Mouse (Mus musculus): ENCODE measurements around the gene Zfand4. TPM values are rescaled to one million over a fixed set of nuclear protein-coding genes. Genes with fewer than 3 reads are reported as not detected.
"Not testable (repeated sequence)": the region's sequence is repeated elsewhere in the genome, so short reads cannot be mapped to it uniquely, and the experiment has no call there.

Zfand4 gene
- 8.1 and 9.4 TPM in 2 replicates for polyA plus RNA-seq (2014; fragmentation: Nextera tagmentation; extraction: Ambion mirVana)

DNA sequence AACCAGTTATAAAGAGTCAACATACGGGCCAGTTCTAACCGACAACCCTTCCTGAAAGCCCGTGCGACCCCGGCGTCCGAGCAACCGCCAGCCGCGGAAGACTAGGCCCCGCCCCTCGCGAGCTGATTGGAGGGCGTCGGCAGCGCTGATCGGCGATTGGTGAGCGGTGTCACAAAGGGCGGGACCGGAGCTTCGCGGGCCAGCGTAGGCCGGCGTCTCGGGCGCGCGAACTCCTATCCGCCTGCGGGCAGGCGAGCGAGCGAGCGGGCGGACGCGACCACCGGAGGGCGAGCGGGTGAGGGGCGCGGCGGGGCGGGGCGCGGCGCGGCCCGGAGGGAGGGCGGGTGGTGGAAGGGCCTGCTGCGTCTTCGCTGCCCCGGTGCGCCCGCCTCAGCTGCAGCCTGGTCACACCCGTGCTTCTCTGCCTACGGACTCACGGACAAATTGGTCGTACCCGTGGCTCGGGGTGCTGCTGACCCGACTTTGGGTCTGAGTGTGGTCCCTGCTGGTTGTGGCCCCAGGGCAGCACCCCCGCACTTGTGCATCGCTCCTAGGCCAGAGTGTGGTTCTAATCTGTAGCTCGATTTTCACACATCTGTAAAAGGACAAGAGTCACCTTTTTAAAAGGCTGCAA, at the start of gene Zfand4:
Zfand4 (plus strand) TSS at position 205 of the 634 bp plus-strand sequence.
- no peaks in the 10 kb centered on the region for H3K27me3 ChIP-seq (ENCODE audit: control insufficient read depth, insufficient read depth, low read length)
- WGBS: under 1% methylated on average over 41 of the region's 67 CpGs
- peak within 1 kb of the TSS; percentile 59 for H3K4me3 ChIP-seq (ENCODE audit: low read depth, low read length)
- H3K4me1 ChIP-seq (replicated peaks; ENCODE audit: control insufficient read depth, insufficient read depth, low read length): no peaks in the 10 kb centered on the region
- no peaks in the 10 kb centered on the region for H3K9me3 ChIP-seq (ENCODE audit: control insufficient read depth, low read length)
- H3K4me2 ChIP-seq (replicated peaks; ENCODE audit: low read depth, low read length): peak within 1 kb of the TSS; percentile 66
- no peaks in the 10 kb centered on the region for H3K36me3 ChIP-seq (ENCODE audit: control insufficient read depth, insufficient read depth, low read length)
- peak within 1 kb of the TSS; percentile 72 for H3K9ac ChIP-seq (ENCODE audit: low read depth, low read length)
- peak within 1 kb of the TSS; percentile 64 for H3K27ac ChIP-seq (ENCODE audit: low read depth, low read length)
- peak; percentile 96 for DNase-seq (ENCODE audit: low spot score)
- peak; percentile 95 for ATAC-seq (ENCODE audit: low FRiP score)

DNA sequence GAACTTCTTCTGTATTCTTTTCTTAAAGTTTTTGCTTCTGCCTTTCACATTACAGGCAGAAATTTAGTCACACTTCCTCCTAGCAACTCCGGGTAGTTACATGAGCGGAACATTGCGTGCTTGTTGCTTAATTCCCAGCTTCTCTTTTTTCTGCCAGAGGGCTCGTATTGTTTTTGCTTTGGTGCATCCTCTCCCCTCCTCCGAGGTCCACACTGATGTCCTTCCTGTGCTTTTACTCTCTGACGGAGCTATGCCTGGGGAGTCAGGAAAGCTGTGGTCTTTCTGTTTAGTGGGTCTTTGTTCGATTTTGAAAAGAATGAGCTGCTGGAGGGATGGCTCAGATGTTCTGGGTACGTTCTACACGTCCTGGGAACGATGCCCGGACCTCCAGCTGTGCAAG, 36.3 kb upstream of the Zfand4 start:
- Histone ChIP-seq H3K36me3 (ENCODE audit: control insufficient read depth, insufficient read depth, low read length) (0 out of 2 replicates have a peak, but pooled peaks cover 4% of the 10 kb centered on the region), H3K9me3 (ENCODE audit: control insufficient read depth, low read length) (no peaks in the 10 kb centered on the region), H3K27ac (ENCODE audit: low read depth, low read length) (no peak overlapping the region), H3K4me3 (ENCODE audit: low read depth, low read length) (no peak overlapping the region), H3K4me2 (replicated peaks; ENCODE audit: low read depth, low read length) (no peak overlapping the region), H3K4me1 (replicated peaks; ENCODE audit: control insufficient read depth, insufficient read depth, low read length) (no peaks in the 10 kb centered on the region), H3K27me3 (ENCODE audit: control insufficient read depth, insufficient read depth, low read length) (no peaks in the 10 kb centered on the region), H3K9ac (ENCODE audit: low read depth, low read length) (no peak overlapping the region)
- 75% methylated on average over 11 of the region's 11 CpGs for WGBS
- no peak for ATAC-seq (ENCODE audit: low FRiP score)
- no peak for DNase-seq (ENCODE audit: low spot score)

DNA sequence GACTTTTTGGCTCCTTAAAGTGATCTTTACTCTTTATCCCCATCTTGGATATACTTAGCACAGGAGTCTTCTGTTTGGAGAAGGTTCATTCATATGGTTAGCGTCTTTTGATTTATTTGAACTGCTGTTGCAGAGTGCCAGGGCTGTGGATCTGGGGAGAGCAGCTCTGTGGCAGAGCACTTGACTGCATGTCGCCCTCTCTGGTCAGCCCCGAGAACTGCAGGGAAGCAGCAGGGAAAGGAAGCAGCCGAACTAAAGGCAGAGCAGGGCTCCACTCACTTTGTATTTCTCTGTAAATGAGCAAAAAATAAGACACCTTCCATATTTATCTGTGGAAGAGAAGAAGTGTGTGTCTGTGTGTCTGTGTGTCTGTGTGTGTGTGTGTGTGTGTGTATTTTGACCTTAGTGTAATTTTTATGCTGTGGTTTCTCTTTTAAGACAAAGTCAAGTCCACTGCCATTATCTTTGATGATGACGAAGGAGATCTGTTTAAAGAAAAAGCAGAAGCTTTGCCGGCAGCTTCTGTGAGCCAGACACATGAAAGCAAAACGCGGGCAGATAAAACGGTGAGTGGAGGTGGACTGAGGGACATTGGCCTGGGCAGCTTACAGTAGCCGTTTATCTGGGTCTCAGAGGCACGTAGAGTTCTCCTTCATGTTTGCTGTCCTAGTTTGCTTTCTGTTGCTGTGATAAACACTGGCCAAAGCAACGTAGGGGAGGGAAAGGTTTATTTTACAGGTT, 35.1 kb upstream of the Zfand4 start:
- Histone ChIP-seq H3K36me3 (ENCODE audit: control insufficient read depth, insufficient read depth, low read length) (0 out of 2 replicates have a peak, but pooled peaks cover 2% of the 10 kb centered on the region), H3K9ac (ENCODE audit: low read depth, low read length) (no peak overlapping the region), H3K9me3 (ENCODE audit: control insufficient read depth, low read length) (no peaks in the 10 kb centered on the region), H3K4me1 (replicated peaks; ENCODE audit: control insufficient read depth, insufficient read depth, low read length) (no peaks in the 10 kb centered on the region), H3K4me3 (ENCODE audit: low read depth, low read length) (no peak overlapping the region), H3K27ac (ENCODE audit: low read depth, low read length) (no peak overlapping the region), H3K27me3 (ENCODE audit: control insufficient read depth, insufficient read depth, low read length) (no peaks in the 10 kb centered on the region), H3K4me2 (replicated peaks; ENCODE audit: low read depth, low read length) (no peak overlapping the region)
- no peak for ATAC-seq (ENCODE audit: low FRiP score)
- 68% methylated on average over 12 of the region's 12 CpGs for WGBS
- peak; percentile 80 for DNase-seq (ENCODE audit: low spot score)

DNA sequence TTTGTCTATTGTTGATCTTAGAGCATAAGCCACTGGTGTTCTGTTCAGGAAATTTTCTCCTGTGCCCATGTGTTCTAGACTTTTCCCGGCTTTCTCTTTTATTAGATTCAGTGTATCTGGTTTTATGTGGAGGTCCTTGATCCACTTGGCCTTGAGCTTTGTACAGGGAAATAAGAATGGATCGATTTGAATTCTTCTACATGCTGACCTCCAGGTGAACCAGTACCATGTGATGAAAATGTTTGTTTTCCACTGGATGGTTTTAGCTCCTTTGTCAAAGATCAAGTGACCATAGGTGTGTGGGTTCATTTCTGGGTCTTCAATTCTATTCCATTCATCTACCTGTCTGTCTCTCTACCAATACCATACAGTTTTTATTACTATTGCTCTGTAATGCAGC, 29.2 kb upstream of the Zfand4 start:
- H3K9ac ChIP-seq (ENCODE audit: low read depth, low read length); H3K4me3 ChIP-seq (ENCODE audit: low read depth, low read length); H3K4me2 ChIP-seq (replicated peaks; ENCODE audit: low read depth, low read length); H3K27ac ChIP-seq (ENCODE audit: low read depth, low read length); H3K27me3 ChIP-seq (ENCODE audit: control insufficient read depth, insufficient read depth, low read length); H3K36me3 ChIP-seq (ENCODE audit: control insufficient read depth, insufficient read depth, low read length); ATAC-seq (ENCODE audit: low FRiP score); DNase-seq (ENCODE audit: low spot score); H3K4me1 ChIP-seq (replicated peaks; ENCODE audit: control insufficient read depth, insufficient read depth, low read length); H3K9me3 ChIP-seq (ENCODE audit: control insufficient read depth, low read length): not testable (repeated sequence)
- WGBS: 100% methylated on average over 2 of the region's 2 CpGs

DNA sequence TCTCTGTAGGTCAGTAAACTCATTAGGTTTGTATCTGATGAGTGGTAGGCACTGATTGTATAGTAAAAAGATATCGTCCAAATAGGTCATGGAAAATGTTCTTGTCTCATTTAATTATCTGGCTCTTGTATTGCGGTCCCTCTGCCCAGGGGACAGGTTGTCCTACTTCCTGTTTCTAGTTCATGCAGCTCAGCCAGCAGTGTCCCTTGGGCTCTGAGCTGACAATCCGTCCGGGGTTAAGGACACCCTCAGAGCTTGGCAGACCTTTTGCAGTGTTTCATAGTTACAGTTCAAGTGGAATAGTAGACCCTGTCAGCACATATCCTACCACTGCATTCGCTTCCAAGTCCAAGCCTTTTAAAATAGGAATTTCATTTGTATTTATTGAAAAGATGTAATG, 28.7 kb upstream of the Zfand4 start:
- Histone ChIP-seq H3K36me3 (ENCODE audit: control insufficient read depth, insufficient read depth, low read length) (0 out of 2 replicates have a peak, but pooled peaks cover 2% of the 10 kb centered on the region), H3K4me1 (replicated peaks; ENCODE audit: control insufficient read depth, insufficient read depth, low read length) (no peaks in the 10 kb centered on the region), H3K9me3 (ENCODE audit: control insufficient read depth, low read length) (no peaks in the 10 kb centered on the region), H3K27me3 (ENCODE audit: control insufficient read depth, insufficient read depth, low read length) (no peaks in the 10 kb centered on the region), H3K4me2 (replicated peaks; ENCODE audit: low read depth, low read length) (no peak overlapping the region), H3K27ac (ENCODE audit: low read depth, low read length) (no peak overlapping the region), H3K9ac (ENCODE audit: low read depth, low read length) (no peak overlapping the region), H3K4me3 (ENCODE audit: low read depth, low read length) (no peak overlapping the region)
- no peak for ATAC-seq (ENCODE audit: low FRiP score)
- WGBS: 95% methylated on average over 5 of the region's 5 CpGs
- no peak for DNase-seq (ENCODE audit: low spot score)

DNA sequence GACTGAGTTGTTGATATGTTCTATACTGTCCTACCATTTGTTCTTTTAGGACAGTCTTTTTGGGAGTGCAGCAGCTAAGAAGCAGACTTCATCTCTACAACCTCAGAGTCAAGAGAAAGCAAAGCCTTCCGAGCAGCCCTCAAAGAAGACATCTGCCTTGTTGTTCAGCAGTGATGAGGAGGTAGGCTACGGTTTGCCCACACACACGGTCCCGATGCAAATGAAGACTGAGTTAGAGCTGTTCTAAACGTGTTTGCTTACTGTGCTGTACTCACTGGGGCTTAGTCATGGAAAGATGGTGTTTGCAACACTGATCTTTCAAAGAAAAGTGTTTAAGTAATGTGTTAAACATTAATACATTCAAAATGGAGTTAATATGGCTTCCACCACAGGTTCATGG, 25.9 kb upstream of the Zfand4 start:
- DNase-seq (ENCODE audit: low spot score) (no peak), ATAC-seq (ENCODE audit: low FRiP score) (no peak)
- WGBS: 92% methylated on average over 5 of the region's 5 CpGs
- Histone ChIP-seq H3K4me2 (replicated peaks; ENCODE audit: low read depth, low read length) (no peak overlapping the region), H3K36me3 (ENCODE audit: control insufficient read depth, insufficient read depth, low read length) (0 out of 2 replicates have a peak, but pooled peaks cover 5% of the 10 kb centered on the region), H3K4me3 (ENCODE audit: low read depth, low read length) (no peak overlapping the region), H3K9me3 (ENCODE audit: control insufficient read depth, low read length) (no peaks in the 10 kb centered on the region), H3K27me3 (ENCODE audit: control insufficient read depth, insufficient read depth, low read length) (no peaks in the 10 kb centered on the region), H3K27ac (ENCODE audit: low read depth, low read length) (no peak overlapping the region), H3K9ac (ENCODE audit: low read depth, low read length) (no peak overlapping the region), H3K4me1 (replicated peaks; ENCODE audit: control insufficient read depth, insufficient read depth, low read length) (no peaks in the 10 kb centered on the region)

DNA sequence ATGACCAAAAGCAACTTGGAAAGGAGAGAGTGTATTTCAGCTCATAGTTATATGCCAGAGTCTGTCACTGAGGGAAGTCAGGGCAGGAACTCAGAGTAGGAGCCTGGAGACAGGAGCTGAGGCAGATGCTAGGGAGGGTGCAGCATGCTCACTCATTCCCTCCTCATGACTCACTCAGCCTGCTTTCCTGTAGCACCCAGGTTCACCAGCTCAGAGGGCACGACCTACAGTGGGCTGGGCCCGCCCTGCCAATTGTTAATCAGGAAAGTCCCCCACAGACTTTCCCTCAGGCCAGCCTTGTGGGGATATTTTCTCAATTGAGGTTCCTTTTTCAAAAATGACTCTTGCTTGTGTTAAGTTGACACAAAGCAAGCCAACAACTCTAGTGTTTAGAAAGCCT, 23.7 kb upstream of the Zfand4 start:
- Histone ChIP-seq H3K4me1 (replicated peaks; ENCODE audit: control insufficient read depth, insufficient read depth, low read length) (no peaks in the 10 kb centered on the region), H3K9ac (ENCODE audit: low read depth, low read length) (no peak overlapping the region), H3K4me2 (replicated peaks; ENCODE audit: low read depth, low read length) (no peak overlapping the region), H3K27ac (ENCODE audit: low read depth, low read length) (no peak overlapping the region), H3K9me3 (ENCODE audit: control insufficient read depth, low read length) (no peaks in the 10 kb centered on the region), H3K36me3 (ENCODE audit: control insufficient read depth, insufficient read depth, low read length) (0 out of 2 replicates have a peak, but pooled peaks cover 5% of the 10 kb centered on the region), H3K27me3 (ENCODE audit: control insufficient read depth, insufficient read depth, low read length) (no peaks in the 10 kb centered on the region), H3K4me3 (ENCODE audit: low read depth, low read length) (no peak overlapping the region)
- 81% methylated on average over 2 of the region's 2 CpGs for WGBS
- DNase-seq (ENCODE audit: low spot score) (no peak), ATAC-seq (ENCODE audit: low FRiP score) (no peak)

DNA sequence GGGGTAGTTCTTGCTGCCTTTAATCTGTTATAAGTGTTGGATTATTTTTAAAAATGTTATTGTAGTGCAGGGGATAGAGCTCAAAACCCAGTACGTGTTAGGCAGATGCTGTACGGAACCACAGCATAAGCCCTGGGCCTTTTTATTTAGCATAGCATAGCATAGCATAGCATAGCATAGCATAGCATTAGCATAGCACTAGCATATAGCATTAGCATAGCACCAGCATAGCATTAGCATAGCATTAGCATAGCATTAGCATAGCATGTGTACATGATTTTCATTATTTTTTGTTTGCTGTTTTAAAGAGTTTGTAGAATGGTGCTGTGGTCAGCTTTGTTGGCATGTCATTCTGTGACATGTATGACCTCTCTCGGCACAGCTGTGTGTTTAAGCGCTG, 4.4 kb upstream of the Zfand4 start:
- Histone ChIP-seq H3K27ac (ENCODE audit: low read depth, low read length) (no peak overlapping the region), H3K27me3 (ENCODE audit: control insufficient read depth, insufficient read depth, low read length) (no peaks in the 10 kb centered on the region), H3K9me3 (ENCODE audit: control insufficient read depth, low read length) (no peaks in the 10 kb centered on the region), H3K4me1 (replicated peaks; ENCODE audit: control insufficient read depth, insufficient read depth, low read length) (no peaks in the 10 kb centered on the region), H3K36me3 (ENCODE audit: control insufficient read depth, insufficient read depth, low read length) (no peaks in the 10 kb centered on the region), H3K4me3 (ENCODE audit: low read depth, low read length) (no peak overlapping the region), H3K9ac (ENCODE audit: low read depth, low read length) (no peak overlapping the region), H3K4me2 (replicated peaks; ENCODE audit: low read depth, low read length) (no peak overlapping the region)
- DNase-seq (ENCODE audit: low spot score): no peak
- 91% methylated on average over 4 of the region's 4 CpGs for WGBS
- ATAC-seq (ENCODE audit: low FRiP score): 0 out of 2 replicates have a peak, but pooled peaks have one; percentile 31

DNA sequence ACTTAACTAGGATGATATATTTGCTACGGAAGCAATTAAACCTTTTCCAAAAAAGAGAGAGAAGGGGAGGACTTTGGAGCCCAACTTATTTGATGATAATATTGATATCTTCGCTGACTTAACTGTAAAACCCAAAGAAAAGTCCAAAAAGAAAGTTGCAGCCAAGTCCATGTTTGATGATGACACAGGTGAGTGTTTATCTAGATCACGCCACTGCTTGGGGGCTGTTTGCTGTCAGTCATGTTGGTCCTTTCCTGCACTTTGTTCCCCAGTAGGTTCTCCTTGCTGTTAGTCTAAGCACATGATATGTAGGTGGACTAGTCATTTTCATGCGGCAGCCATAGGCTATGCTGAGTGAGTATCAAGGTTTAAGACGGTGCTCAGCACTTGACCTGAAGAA, 3.5 kb upstream of the Zfand4 start:
- no peaks in the 10 kb centered on the region for H3K36me3 ChIP-seq (ENCODE audit: control insufficient read depth, insufficient read depth, low read length)

More for the DNA sequence above, 3.5 kb upstream of the Zfand4 start:
- no peak for ATAC-seq (ENCODE audit: low FRiP score)
- Histone ChIP-seq H3K27me3 (ENCODE audit: control insufficient read depth, insufficient read depth, low read length) (no peaks in the 10 kb centered on the region), H3K4me1 (replicated peaks; ENCODE audit: control insufficient read depth, insufficient read depth, low read length) (no peaks in the 10 kb centered on the region), H3K4me2 (replicated peaks; ENCODE audit: low read depth, low read length) (no peak overlapping the region), H3K9ac (ENCODE audit: low read depth, low read length) (no peak overlapping the region), H3K4me3 (ENCODE audit: low read depth, low read length) (no peak overlapping the region), H3K27ac (ENCODE audit: low read depth, low read length) (no peak overlapping the region), H3K9me3 (ENCODE audit: control insufficient read depth, low read length) (no peaks in the 10 kb centered on the region)
- WGBS: 95% methylated on average over 5 of the region's 5 CpGs
- DNase-seq (ENCODE audit: low spot score): no peak

Measured in hindbrain, embryonic 11.5 days (tissue).